Mouse (Mus musculus): ENCODE data around the gene Ncor2.

Ncor2 gene

GRCm38 (mm10) chr5:125063015-125063414 lies 116.0 kb downstream of the Ncor2 start:
- in situ Hi-C loops (cut with MboI; ENCODE audit: low pct_unique_long_range_greater_than_20kb in 1 of 2, low sequenced_read_pairs in 2 of 2, unreplicated experiment in 1 of 2) = no loop called here

- in situ Hi-C loops (cut with MboI; ENCODE audit: low pct_unique_long_range_greater_than_20kb in 1 of 2, low sequenced_read_pairs in 2 of 2, unreplicated experiment in 1 of 2) = no loop called here
These were observed 120.8 kb downstream of the Ncor2 start for GRCm38 (mm10) chr5:125058267-125058668.

DNA sequence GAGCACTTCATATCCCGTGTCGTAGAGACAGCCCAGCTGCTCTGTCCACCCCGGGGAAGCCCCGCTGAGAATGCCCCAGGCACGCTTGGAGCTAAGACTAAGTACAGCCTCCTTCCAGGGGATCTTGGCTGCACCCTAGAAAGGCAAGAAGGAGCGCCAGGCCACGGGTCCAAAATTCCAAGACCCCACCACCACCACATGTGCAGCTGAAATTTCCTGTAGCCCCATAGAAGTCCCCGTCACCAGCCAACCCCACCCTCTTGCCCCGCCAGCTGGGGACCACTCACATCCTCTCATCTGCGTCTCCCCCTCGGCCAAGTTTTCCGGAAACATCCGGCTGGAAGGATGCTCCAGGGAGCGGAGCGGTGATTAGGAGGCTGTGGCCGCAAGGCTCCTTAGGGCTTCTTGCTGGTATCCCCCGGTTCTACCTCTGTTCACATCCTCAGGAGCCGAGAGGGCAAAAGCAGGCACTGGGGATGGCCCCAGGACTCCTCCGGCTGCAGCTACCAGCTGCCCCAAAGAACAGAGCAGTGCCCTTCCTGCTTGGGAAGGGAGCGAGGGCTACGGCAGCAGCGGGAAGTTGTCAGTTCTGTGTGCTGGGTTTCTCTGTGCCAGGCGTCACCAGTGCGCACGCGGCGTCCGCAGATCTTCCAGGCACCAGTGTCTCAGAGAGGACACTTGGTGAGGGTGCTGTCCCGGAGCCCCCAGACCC lies 121.3 kb downstream of the Ncor2 start:
- in situ Hi-C loops (cut with MboI; ENCODE audit: low pct_unique_long_range_greater_than_20kb in 1 of 2, low sequenced_read_pairs in 2 of 2, unreplicated experiment in 1 of 2) = no loop called here

GRCm38 (mm10) chr5:125056696-125057554 lies 122.1 kb downstream of the Ncor2 start:
- in situ Hi-C loops (cut with MboI; ENCODE audit: low pct_unique_long_range_greater_than_20kb in 1 of 2, low sequenced_read_pairs in 2 of 2, unreplicated experiment in 1 of 2) = no loop called here

- in situ Hi-C loops (cut with MboI; ENCODE audit: low pct_unique_long_range_greater_than_20kb in 1 of 2, low sequenced_read_pairs in 2 of 2, unreplicated experiment in 1 of 2) = no loop called here
These were observed 122.7 kb downstream of the Ncor2 start for GRCm38 (mm10) chr5:125056331-125056695.

GRCm38 (mm10) chr5:125055901-125056300 lies 123.1 kb downstream of the Ncor2 start:
- in situ Hi-C loops (cut with MboI; ENCODE audit: low pct_unique_long_range_greater_than_20kb in 1 of 2, low sequenced_read_pairs in 2 of 2, unreplicated experiment in 1 of 2) = no loop called here

DNA sequence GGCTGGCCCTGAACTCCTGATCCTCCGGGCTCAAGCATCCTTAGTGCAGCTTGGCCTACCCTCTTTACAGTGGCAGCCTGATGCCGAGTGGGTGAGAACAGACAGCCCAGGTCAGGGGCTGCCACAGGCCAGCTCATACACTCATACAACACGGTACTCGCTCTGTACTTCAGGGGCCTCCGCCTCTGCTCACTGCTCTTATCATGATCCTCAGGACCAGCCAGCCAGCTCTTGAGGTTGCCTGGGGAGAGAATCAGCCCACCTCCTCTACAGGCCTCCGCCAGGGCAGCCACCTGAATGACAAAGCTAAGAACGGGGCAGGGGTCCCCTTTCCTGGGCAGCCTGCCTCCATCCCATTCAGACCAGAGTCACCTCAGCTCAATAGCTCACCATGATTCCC lies 125.4 kb downstream of the Ncor2 start:
- in situ Hi-C loops (cut with MboI; ENCODE audit: low pct_unique_long_range_greater_than_20kb in 1 of 2, low sequenced_read_pairs in 2 of 2, unreplicated experiment in 1 of 2) = no loop called here

GRCm38 (mm10) chr5:125052603-125053488 lies 126.2 kb downstream of the Ncor2 start:
- in situ Hi-C loops (cut with MboI; ENCODE audit: low pct_unique_long_range_greater_than_20kb in 1 of 2, low sequenced_read_pairs in 2 of 2, unreplicated experiment in 1 of 2) = no loop called here

DNA sequence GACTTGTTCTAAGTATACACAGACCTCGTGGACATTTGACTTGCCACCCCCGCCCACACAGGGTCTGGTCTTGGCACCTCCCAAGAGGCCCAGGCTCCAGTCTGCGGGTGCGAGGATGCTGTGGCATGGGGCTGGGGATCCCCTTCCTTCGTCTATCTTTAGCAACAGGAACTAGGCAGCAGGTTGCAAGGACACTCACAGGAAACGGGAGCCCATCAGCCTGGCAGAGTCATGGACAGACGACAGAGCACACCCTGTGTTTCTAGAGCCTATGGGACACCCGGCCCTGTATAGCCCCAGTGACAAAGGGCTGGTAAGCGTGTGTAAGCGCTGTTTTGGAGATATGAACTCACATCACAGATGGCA lies 126.8 kb downstream of the Ncor2 start:
- in situ Hi-C loops (cut with MboI; ENCODE audit: low pct_unique_long_range_greater_than_20kb in 1 of 2, low sequenced_read_pairs in 2 of 2, unreplicated experiment in 1 of 2) = no loop called here

DNA sequence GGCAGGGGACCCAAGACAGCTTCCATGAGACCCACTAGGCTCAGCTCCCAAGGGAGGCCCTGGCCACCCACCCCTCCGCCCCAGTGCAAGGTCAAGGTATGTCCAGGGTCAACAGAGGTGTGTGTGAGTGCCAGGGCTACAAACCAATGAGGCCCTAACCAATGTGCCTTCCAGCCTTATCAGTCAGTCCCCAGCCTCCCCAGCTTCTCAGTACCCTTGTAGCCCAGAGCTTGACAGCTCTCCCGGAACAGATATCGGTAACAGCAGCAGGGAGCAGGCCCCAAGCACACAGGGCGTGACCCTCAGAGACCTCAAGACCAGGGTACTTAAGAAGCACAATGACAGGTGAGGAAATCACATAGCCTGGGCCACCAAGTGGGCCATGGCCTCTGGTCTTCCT lies 129.5 kb downstream of the Ncor2 start:
- in situ Hi-C loops (cut with MboI; ENCODE audit: low pct_unique_long_range_greater_than_20kb in 1 of 2, low sequenced_read_pairs in 2 of 2, unreplicated experiment in 1 of 2) = no loop called here

DNA sequence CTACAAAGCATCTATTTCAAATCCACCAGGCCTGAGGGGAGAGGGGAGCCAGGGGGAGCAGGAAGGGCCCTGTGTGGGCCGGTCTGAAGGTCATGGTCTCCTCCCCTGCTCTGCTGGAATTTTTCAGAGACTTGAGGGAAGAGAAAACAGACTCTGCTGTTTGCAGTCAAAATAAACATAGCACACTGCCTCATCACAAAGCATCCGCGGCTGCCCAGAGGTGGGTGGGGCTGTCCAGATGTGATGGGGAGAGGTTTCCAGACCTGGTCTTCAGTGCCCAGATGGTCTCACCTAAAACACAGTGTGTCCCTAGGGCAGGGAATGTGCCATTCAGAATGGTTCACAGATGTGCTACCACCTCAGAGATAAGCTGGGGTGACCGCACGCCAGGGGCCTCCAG lies 132.6 kb downstream of the Ncor2 start:
- in situ Hi-C loops (cut with MboI; ENCODE audit: low pct_unique_long_range_greater_than_20kb in 1 of 2, low sequenced_read_pairs in 2 of 2, unreplicated experiment in 1 of 2) = no loop called here

DNA sequence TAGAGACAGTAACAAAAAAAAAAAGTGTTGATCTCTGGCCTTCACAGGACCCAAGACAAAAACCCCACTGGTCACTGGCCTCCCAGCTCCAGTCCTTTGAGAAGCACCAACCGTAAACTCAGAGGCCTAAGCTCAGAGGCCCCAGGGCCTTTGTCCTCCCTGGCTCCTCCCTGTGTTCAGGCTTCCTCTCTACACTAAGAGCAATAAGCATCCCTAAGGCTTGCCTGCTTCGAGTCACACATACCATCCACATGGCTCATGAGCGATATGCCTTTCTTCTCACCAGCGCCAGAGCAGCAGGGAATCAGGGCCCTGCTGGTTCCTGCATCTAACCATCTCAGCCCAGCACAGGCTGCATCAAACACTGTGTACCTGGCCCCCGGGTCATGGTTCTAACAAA lies 133.8 kb downstream of the Ncor2 start:
- in situ Hi-C loops (cut with MboI; ENCODE audit: low pct_unique_long_range_greater_than_20kb in 1 of 2, low sequenced_read_pairs in 2 of 2, unreplicated experiment in 1 of 2) = no loop called here

GRCm38 (mm10) chr5:125043448-125043847 lies 135.6 kb downstream of the Ncor2 start:
- in situ Hi-C loops (cut with MboI; ENCODE audit: low pct_unique_long_range_greater_than_20kb in 1 of 2, low sequenced_read_pairs in 2 of 2, unreplicated experiment in 1 of 2) = no loop called here

DNA sequence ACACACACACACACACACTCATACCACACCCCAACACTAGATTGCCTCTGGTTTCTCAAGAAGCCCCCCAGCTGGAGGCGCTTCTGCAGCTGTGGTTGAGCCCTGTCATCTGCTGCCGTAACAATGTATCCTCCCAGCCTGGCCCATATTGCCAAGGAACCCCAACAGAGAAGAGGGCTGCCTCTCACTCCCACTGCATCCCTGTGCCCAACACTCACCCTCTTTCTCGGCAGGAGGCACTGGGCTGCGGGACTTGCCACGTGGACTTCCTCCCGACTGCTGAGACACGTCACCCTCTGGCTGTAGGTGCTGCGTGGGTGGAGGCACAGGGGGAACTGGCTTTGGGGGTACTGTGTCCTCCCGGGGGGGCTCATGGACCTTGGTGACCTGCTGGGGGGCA lies 137.4 kb downstream of the Ncor2 start:
- in situ Hi-C loops (cut with MboI; ENCODE audit: low pct_unique_long_range_greater_than_20kb in 1 of 2, low sequenced_read_pairs in 2 of 2, unreplicated experiment in 1 of 2) = no loop called here

- in situ Hi-C loops (cut with MboI; ENCODE audit: low pct_unique_long_range_greater_than_20kb in 1 of 2, low sequenced_read_pairs in 2 of 2, unreplicated experiment in 1 of 2) = no loop called here
These were observed 138.9 kb downstream of the Ncor2 start for GRCm38 (mm10) chr5:125040128-125040584.

- in situ Hi-C loops (cut with MboI; ENCODE audit: low pct_unique_long_range_greater_than_20kb in 1 of 2, low sequenced_read_pairs in 2 of 2, unreplicated experiment in 1 of 2) = no loop called here
These were observed 139.5 kb downstream of the Ncor2 start for GRCm38 (mm10) chr5:125039377-125040027.

DNA sequence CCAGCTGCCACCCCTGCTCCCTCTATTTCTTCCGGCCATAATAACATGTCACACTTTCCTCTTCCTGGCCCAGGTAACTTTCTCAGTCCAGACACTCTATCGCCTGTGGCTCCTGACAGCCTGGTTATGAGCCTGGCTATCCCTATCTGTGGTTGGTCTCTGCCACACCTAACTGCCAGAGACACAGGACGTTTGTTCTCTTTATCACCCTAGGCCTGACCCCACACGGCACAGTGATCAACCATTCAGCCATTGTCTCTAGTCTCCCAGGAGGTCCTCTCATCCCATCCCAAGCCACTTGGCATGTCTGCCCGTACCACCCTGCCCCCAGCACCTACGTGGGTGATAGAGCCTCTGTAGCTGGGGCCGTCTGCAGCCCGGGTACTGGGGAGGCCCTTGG lies 142.5 kb downstream of the Ncor2 start:
- in situ Hi-C loops (cut with MboI; ENCODE audit: low pct_unique_long_range_greater_than_20kb in 1 of 2, low sequenced_read_pairs in 2 of 2, unreplicated experiment in 1 of 2) = no loop called here

DNA sequence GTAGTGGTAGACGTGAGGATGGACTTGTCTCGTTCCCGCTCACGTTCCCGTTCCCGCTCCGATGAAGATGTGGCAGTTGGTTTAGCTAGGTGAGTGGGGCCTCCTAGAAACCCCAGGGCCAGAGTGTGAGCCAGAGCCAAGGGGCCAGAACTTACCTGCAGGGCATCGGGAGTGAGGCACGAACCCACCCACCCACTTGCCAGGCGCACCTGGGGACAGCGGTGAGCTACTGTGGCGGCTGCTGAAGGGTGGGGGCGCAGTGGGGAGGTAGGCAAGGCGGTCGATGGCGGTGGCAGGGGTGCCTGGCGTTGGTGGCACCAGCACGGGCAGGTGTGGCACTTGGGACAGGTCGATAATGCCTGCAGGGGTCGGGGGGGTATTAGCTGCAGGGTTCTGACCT lies 150.1 kb downstream of the Ncor2 start:
- in situ Hi-C loops (cut with MboI; ENCODE audit: low pct_unique_long_range_greater_than_20kb in 1 of 2, low sequenced_read_pairs in 2 of 2, unreplicated experiment in 1 of 2) = no loop called here

DNA sequence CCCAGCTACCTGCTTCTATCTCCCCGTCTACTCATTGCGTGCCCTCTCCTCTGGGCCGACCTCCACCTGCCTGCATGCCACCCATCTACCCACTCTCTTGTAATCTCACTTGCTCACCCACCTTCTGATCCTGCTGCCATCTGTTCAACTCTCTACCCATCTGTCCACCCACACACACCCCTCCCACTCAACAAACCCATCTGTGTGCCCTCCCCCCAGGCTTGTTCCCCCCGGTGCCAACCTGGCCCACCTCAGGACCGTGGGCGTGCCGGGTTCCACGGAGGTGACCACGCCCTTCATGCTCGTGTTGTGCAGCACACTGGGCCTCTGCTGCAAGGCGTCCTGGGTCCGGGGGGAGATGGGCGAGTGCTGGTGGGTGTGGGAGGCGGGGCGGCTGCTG lies 150.6 kb downstream of the Ncor2 start:
- in situ Hi-C loops (cut with MboI; ENCODE audit: low pct_unique_long_range_greater_than_20kb in 1 of 2, low sequenced_read_pairs in 2 of 2, unreplicated experiment in 1 of 2) = no loop called here
